Mouse (Mus musculus) small intestine, adult 2 months (tissue): ENCODE measurements around the gene Rpl29.

ENCODE experiments used
- CTCF ChIP-seq: fragments of 200-500 bp; IDR thresholded peaks from 2 replicates; pipeline ENCODE4 v1.5.1; 2012; ENCODE audit warnings: low read depth, mild to moderate bottlenecking, control low read depth, inconsistent platforms, low read length, moderate library complexity, mixed read lengths; ENCODE audit not compliant: insufficient replicate concordance, insufficient read length; ENCODE audit errors: extremely low read depth
- POLR2A ChIP-seq: fragments of 200-500 bp; IDR thresholded peaks from 2 replicates; pipeline ENCODE4 v1.6.1; 2012; ENCODE audit warnings: low read depth, mild to moderate bottlenecking, control low read depth, inconsistent platforms, low read length, moderate library complexity

- TF ChIP-seq CTCF = no peak
- TF ChIP-seq POLR2A = no peak
Observed at GRCm38 (mm10) chr9:106442680-106443079, 13.4 kb downstream of the Rpl29 start.
